In genomic region chr7:36690551-36690950, GRCm38 (mm10) we compare ENCODE assay signal across 8 mouse cellular contexts. TPM values are rescaled to one million over a fixed set of nuclear protein-coding genes. Genes with fewer than 3 reads are reported as not detected.
DNase-seq lines count a peak whose midpoint lies in the region; ATAC-seq and TF ChIP-seq lines count a peak whose summit lies in the region.

No protein-coding gene starts in this region.

- peaks cover 26% of the 10 kb centered on the region for H3K4me1 ChIP-seq in forebrain, embryonic 10.5 days
- H3K4me1 ChIP-seq in hindbrain, embryonic 14.5 days (replicated peaks; ENCODE audit: control insufficient read depth, insufficient read depth, low read length) = peaks cover 18% of the 10 kb centered on the region
- H3K4me1 ChIP-seq in lung, postnatal 0 days (ENCODE audit: insufficient read depth, low read depth, low read length) = no peaks in the 10 kb centered on the region; the same call in 1 of the 2 replicates
- peaks cover 15% of the 10 kb centered on the region for H3K4me1 ChIP-seq in stomach, embryonic 16.5 days (ENCODE audit: control insufficient read depth, insufficient read depth, low read length)

- under 1% methylated on average over 19 of the region's 19 CpGs for WGBS in forebrain, embryonic 10.5 days
- WGBS in hindbrain, embryonic 14.5 days = under 1% methylated on average over 19 of the region's 19 CpGs
- WGBS in lung, postnatal 0 days = 7% methylated on average over 19 of the region's 19 CpGs
- WGBS in stomach, embryonic 16.5 days = 7% methylated on average over 19 of the region's 19 CpGs

- H3K27me3 ChIP-seq in forebrain, embryonic 10.5 days (ENCODE audit: poor library complexity, severe bottlenecking) = peaks cover 86% of the 10 kb centered on the region
- H3K27me3 ChIP-seq in hindbrain, embryonic 14.5 days (ENCODE audit: control insufficient read depth, insufficient read depth, low read length) = peaks cover 42% of the 10 kb centered on the region
- peaks cover 16% of the 10 kb centered on the region for H3K27me3 ChIP-seq in lung, postnatal 0 days (replicated peaks; ENCODE audit: insufficient read depth, low read length)
- peaks cover 28% of the 10 kb centered on the region for H3K27me3 ChIP-seq in stomach, embryonic 16.5 days (ENCODE audit: control insufficient read depth, insufficient read depth, low read length)

- H3K9ac ChIP-seq in hindbrain, embryonic 14.5 days = no peak overlapping the region
- H3K9ac ChIP-seq in lung, postnatal 0 days (replicated peaks; ENCODE audit: low read depth) = no peak overlapping the region
- H3K9ac ChIP-seq in stomach, embryonic 16.5 days (ENCODE audit: low read length) = no peak overlapping the region

- no peak for ATAC-seq in hindbrain, embryonic 14.5 days (ENCODE audit: low FRiP score)
- ATAC-seq in lung, postnatal 0 days = 0 out of 2 replicates have a peak, but pooled peaks have one; percentile 25
- no peak for ATAC-seq in stomach, embryonic 16.5 days (ENCODE audit: insufficient read depth, low FRiP score)

- no peak overlapping the region for H3K27ac ChIP-seq in forebrain, embryonic 10.5 days
- no peak overlapping the region for H3K27ac ChIP-seq in hindbrain, embryonic 14.5 days
- H3K27ac ChIP-seq in lung, postnatal 0 days (ENCODE audit: low read length) = no peak overlapping the region
- H3K27ac ChIP-seq in stomach, embryonic 16.5 days (ENCODE audit: low read length) = no peak overlapping the region

- no peak for TF ChIP-seq EP300 in lung, postnatal 0 days (IDR thresholded peaks at IDR 0.05)

- H3K9me3 ChIP-seq in forebrain, embryonic 10.5 days = no peaks in the 10 kb centered on the region
- H3K9me3 ChIP-seq in hindbrain, embryonic 14.5 days (ENCODE audit: control insufficient read depth, low read length) = no peaks in the 10 kb centered on the region
- no peaks in the 10 kb centered on the region for H3K9me3 ChIP-seq in lung, postnatal 0 days (ENCODE audit: low read length)
- no peaks in the 10 kb centered on the region for H3K9me3 ChIP-seq in stomach, embryonic 16.5 days (replicated peaks; ENCODE audit: control insufficient read depth, low read length)

- peak overlapping the region; percentile 22 for H3K4me3 ChIP-seq in forebrain, embryonic 10.5 days
- H3K4me3 ChIP-seq in hindbrain, embryonic 14.5 days (replicated peaks; ENCODE audit: low read length) = no peak overlapping the region
- H3K4me3 ChIP-seq in lung, postnatal 0 days (ENCODE audit: low read depth, low read length) = no peak overlapping the region
- H3K4me3 ChIP-seq in stomach, embryonic 16.5 days (replicated peaks; ENCODE audit: low read length) = no peak overlapping the region

- peak; percentile 93 for DNase-seq in heart, adult 11 months
- no peak for DNase-seq in heart, adult 9 months (ENCODE audit: low spot score in 2 of 2)
- DNase-seq in ES-CJ7 (ENCODE audit: low read depth, low spot score) = peak; percentile 87
- peak; percentile 27 for DNase-seq in forebrain, embryonic 10.5 days (ENCODE audit: extremely low spot score, low spot score)
- DNase-seq in hindbrain, embryonic 14.5 days (ENCODE audit: low spot score) = no peak
- DNase-seq in lung, postnatal 0 days (ENCODE audit: low spot score) = no peak
- DNase-seq in layer of hippocampus, adult 9-11 months = no peak

- H3K36me3 ChIP-seq in forebrain, embryonic 10.5 days (replicated peaks) = no peaks in the 10 kb centered on the region
- H3K36me3 ChIP-seq in hindbrain, embryonic 14.5 days (replicated peaks; ENCODE audit: control insufficient read depth, insufficient read depth) = no peaks in the 10 kb centered on the region
- H3K36me3 ChIP-seq in lung, postnatal 0 days (ENCODE audit: insufficient read depth, low read length) = no peaks in the 10 kb centered on the region
- no peaks in the 10 kb centered on the region for H3K36me3 ChIP-seq in stomach, embryonic 16.5 days (ENCODE audit: control insufficient read depth, insufficient read depth, low read length)

- H3K4me2 ChIP-seq in hindbrain, embryonic 14.5 days (replicated peaks) = 0 out of 2 replicates have a peak overlapping the region, but pooled peaks have one; percentile 31
- peak overlapping the region; percentile 31; the same call in 1 of the 2 replicates for H3K4me2 ChIP-seq in lung, postnatal 0 days (replicated peaks; ENCODE audit: low read depth, low read length)
- 0 out of 2 replicates have a peak overlapping the region, but pooled peaks have one; percentile 36 for H3K4me2 ChIP-seq in stomach, embryonic 16.5 days (ENCODE audit: low read depth, low read length)

- peak; percentile 65 for TF ChIP-seq CTCF in lung, postnatal 0 days (IDR thresholded peaks at IDR 0.05)

RNA-seq across cellular contexts. Expression of gene Tshz3, which starts 7.4 kb away (rescaled TPM):
- 3.5 and 4.5 TPM in 2 replicates for polyA plus RNA-seq in forebrain, embryonic 10.5 days (2016; fragmentation: Nextera tagmentation; extraction: Ambion mirVana)
- 38.2 and 55.9 TPM in 2 replicates for polyA plus RNA-seq in hindbrain, embryonic 14.5 days (2014; fragmentation: Nextera tagmentation; extraction: Ambion mirVana)
- polyA plus RNA-seq in lung, postnatal 0 days (2015; fragmentation: Nextera tagmentation; extraction: Ambion mirVana) = 4.1 and 5.8 TPM in 2 replicates
- polyA plus RNA-seq in stomach, embryonic 16.5 days (2015; fragmentation: Nextera tagmentation; extraction: Ambion mirVana) = 11.8 and 15.0 TPM in 2 replicates

Comparison
In these comparisons a context has a peak if more than half of its experiments do, and no peak if none do; other contexts are left out.
1. DNase-seq: peak in heart, adult 11 months (single experiment), ES-CJ7 (single experiment) and forebrain, embryonic 10.5 days (single experiment); none in heart, adult 9 months (0 of 2), hindbrain, embryonic 14.5 days (single experiment), lung, postnatal 0 days (single experiment) and layer of hippocampus, adult 9-11 months (single experiment).
2. Peak in every context shown above with its lines, with median percentiles within 50 percentile points of each other: H3K4me2 ChIP-seq.